Mouse (Mus musculus) heart, postnatal 0 days (tissue): ENCODE data around the gene Baiap2l2. TPM values are rescaled to one million over a fixed set of nuclear protein-coding genes. Genes with fewer than 3 reads are reported as not detected.

Experiments used
- ATAC-seq: fragments of 200-750 bp; cut with Nextera tagmentation; 2 replicates; pipeline ENCODE4 v1.8.0; 2017; ENCODE audit warnings: low read depth, moderate number of reproducible peaks, moderate library complexity; ENCODE audit not compliant: insufficient read depth
- DNase-seq: peaks from one replicate; pipeline ENCODE4 v3.0.0-alpha.2; 2016; ENCODE audit warnings: low spot score
- H3K27ac ChIP-seq: fragments of 300-500 bp; sonication (generic); 2 replicates; pipeline ENCODE4 v1.5.1; 2014; ENCODE audit warnings: low read depth, mild to moderate bottlenecking
- H3K27me3 ChIP-seq: fragments of 300-500 bp; sonication (generic); 2 replicates; pipeline ENCODE4 v1.6.1; 2014; ENCODE audit warnings: low read length, mixed read lengths; ENCODE audit not compliant: control insufficient read depth, insufficient read depth
- H3K36me3 ChIP-seq: fragments of 300-500 bp; sonication (generic); replicated peaks from 2 replicates; pipeline ENCODE4 v1.6.1; 2014; ENCODE audit warnings: low read length, mixed read lengths; ENCODE audit not compliant: control insufficient read depth, insufficient read depth
- H3K4me1 ChIP-seq: fragments of 300-500 bp; sonication (generic); 2 replicates; pipeline ENCODE4 v1.6.1; 2014; ENCODE audit warnings: antibody characterized with exemption; ENCODE audit not compliant: control insufficient read depth, insufficient read depth
- H3K4me2 ChIP-seq: fragments of 300-500 bp; sonication (generic); 2 replicates; pipeline ENCODE4 v1.6.1; 2014; ENCODE audit warnings: low read depth, mild to moderate bottlenecking, low read length, moderate library complexity
- H3K4me3 ChIP-seq: fragments of 300-500 bp; sonication (generic); 2 replicates; pipeline ENCODE4 v1.5.1; 2014; ENCODE audit warnings: low read depth, low read length
- H3K9ac ChIP-seq: fragments of 300-500 bp; sonication (generic); replicated peaks from 2 replicates; pipeline ENCODE4 v1.6.1; 2014; ENCODE audit warnings: low read depth, low read length, mixed read lengths
- H3K9me3 ChIP-seq: fragments of 300-500 bp; sonication (generic); replicated peaks from 2 replicates; pipeline ENCODE4 v1.6.1; 2016; ENCODE audit warnings: low read length; ENCODE audit not compliant: control insufficient read depth
- CTCF ChIP-seq: IDR thresholded peaks from 2 replicates; pipeline ENCODE4 v1.5.1; 2016; ENCODE audit warnings: antibody characterized with exemption, control low read depth, low read depth
- EP300 ChIP-seq: IDR thresholded peaks from 2 replicates; pipeline ENCODE4 v1.6.1; 2016; ENCODE audit warnings: antibody characterized with exemption, low read depth
- WGBS: fragments of 180-500 bp; shearing (Covaris S2); extraction: QIAGEN DNeasy Blood & Tissue Kit; methylation state at CpG from one replicate; pipeline ENCODE4 v1.1.7; 2014; 5-methylcytosine and 5-hydroxymethylcytosine counted together
- polyA plus RNA-seq: library from polyadenylated mRNA; unstranded; fragments of >200 nt; fragmentation: Nextera tagmentation; extraction: Ambion mirVana; gene quantifications from 2 replicates; pipeline ENCODE4 v1.2.1, GENCODE M21; 2015
- total RNA-seq: library from RNA; depleted of rRNA; stranded (reverse); fragments of >200 nt; gene quantifications from 2 replicates; pipeline ENCODE4 v1.2.3, GENCODE M21; 2014; ENCODE audit warnings: low replicate concordance

The Baiap2l2 gene
- total and polyA plus RNA-seq, 2 experiments from 2014 or later = 0.27 to 2.2 TPM

GRCm38 (mm10) chr15:79323791-79324155, 38.4 kb upstream of the Baiap2l2 start:
- Histone ChIP-seq H3K9ac (no peak overlapping the region), H3K27ac (peak overlapping the region; percentile 86), H3K4me2 (no peak overlapping the region), H3K27me3 (no peaks in the 10 kb centered on the region), H3K4me1 (peaks cover 56% of the 10 kb centered on the region), H3K36me3 (no peaks in the 10 kb centered on the region), H3K4me3 (no peak overlapping the region), H3K9me3 (no peaks in the 10 kb centered on the region)
- 46% methylated on average over 4 of the region's 4 CpGs for WGBS
- DNase-seq = no peak
- TF ChIP-seq CTCF (no peak), EP300 (no peak)
- no peak for ATAC-seq

DNA sequence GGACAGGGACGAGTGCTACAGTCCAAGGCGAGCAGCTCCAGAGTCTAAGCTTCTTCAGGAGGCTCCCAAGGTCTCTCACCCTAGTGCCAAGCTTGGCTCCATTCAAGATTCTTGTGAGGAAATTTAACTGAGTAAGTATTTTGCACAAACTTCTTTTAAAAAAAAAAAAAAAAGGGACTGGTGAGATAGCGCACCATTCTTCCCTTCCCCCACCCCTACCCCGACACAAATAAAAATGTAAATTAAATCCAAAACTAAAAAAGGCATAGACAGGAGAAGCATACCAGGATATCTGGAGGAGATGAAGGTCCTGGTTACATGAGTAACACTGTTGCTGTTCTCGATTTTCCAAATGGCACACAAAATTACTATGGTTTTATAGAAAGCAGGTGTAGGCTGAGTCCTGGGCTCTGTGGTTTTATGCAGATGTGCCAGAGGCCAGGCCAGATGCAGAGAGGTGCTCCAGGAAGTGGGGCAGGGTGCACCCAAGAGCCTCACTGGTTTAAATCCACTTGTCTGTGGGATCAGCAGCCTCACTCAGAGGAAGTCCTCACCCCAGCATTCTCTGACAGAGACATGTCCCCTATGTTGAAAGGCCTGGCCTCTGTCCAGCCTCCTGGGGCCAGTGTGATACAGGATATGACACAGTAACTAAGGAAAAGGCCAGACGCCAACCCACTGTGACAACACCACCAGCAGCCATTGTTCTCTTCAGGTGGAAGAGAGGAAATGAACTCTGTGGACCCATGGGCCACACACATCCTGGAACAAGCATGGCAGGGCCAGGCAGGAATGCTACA, 37.9 kb upstream of the Baiap2l2 start:
- H3K9ac ChIP-seq = 0 out of 2 replicates have a peak overlapping the region, but pooled peaks have one; percentile 2
- no peaks in the 10 kb centered on the region for H3K27me3 ChIP-seq
- 53% methylated on average over 6 of the region's 6 CpGs for WGBS
- DNase-seq = peak; percentile 78
- no peaks in the 10 kb centered on the region for H3K9me3 ChIP-seq
- H3K4me2 ChIP-seq = peak overlapping the region; percentile 10; the same call in 1 of the 2 replicates
- TF ChIP-seq EP300 = 0 out of 2 replicates have a peak, but pooled peaks have one; percentile 62
- TF ChIP-seq CTCF = no peak
- ATAC-seq = peak; percentile 34
- peaks cover 56% of the 10 kb centered on the region for H3K4me1 ChIP-seq
- peak overlapping the region; percentile 86 for H3K27ac ChIP-seq
- H3K4me3 ChIP-seq = no peak overlapping the region
- no peaks in the 10 kb centered on the region for H3K36me3 ChIP-seq

DNA sequence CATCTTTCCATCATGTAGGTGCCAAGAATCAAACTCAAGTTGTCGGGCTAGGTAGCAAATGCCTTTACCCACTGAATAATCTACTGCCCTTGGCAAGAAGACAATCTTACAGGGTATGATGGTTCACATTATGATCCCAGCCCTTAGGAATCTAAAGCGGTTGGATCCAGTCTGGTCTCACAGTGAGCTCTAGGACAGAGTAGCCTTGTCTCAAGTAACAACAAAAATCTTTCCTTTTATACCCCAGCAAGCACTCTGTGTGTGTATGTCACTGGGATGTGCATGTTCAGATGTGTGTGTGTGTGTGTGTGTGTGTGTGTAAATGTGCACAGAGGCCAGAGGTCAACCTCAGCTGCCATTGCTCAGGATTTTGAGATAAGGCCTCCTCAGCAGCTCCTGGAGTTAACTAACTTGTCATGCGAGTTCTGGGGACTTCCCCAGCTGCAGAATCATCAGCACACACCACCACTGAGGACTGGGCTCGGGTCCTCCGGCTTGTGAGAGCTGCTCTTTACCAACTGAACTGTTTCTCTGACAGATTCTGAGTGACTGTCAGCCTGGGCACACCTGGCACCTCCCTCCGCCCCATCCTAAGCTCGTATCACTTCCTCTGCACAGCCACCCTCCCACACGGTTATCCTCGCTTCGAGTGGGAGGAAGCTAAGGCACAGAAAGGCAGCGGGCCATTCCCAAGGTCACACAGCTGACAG, 37.1 kb upstream of the Baiap2l2 start:
- H3K4me2 ChIP-seq = no peak overlapping the region; the same call in 1 of the 2 replicates
- no peaks in the 10 kb centered on the region for H3K9me3 ChIP-seq
- ATAC-seq (0 out of 2 replicates have a peak, but pooled peaks have one; percentile 18), DNase-seq (no peak)
- TF ChIP-seq CTCF = no peak
- no peak for TF ChIP-seq EP300
- H3K27me3 ChIP-seq = no peaks in the 10 kb centered on the region
- H3K9ac ChIP-seq = 0 out of 2 replicates have a peak overlapping the region, but pooled peaks have one; percentile 2
- no peak overlapping the region for H3K4me3 ChIP-seq
- no peaks in the 10 kb centered on the region for H3K36me3 ChIP-seq
- peak overlapping the region; percentile 86 for H3K27ac ChIP-seq
- H3K4me1 ChIP-seq = peaks cover 53% of the 10 kb centered on the region
- WGBS = 43% methylated on average over 11 of the region's 11 CpGs

DNA sequence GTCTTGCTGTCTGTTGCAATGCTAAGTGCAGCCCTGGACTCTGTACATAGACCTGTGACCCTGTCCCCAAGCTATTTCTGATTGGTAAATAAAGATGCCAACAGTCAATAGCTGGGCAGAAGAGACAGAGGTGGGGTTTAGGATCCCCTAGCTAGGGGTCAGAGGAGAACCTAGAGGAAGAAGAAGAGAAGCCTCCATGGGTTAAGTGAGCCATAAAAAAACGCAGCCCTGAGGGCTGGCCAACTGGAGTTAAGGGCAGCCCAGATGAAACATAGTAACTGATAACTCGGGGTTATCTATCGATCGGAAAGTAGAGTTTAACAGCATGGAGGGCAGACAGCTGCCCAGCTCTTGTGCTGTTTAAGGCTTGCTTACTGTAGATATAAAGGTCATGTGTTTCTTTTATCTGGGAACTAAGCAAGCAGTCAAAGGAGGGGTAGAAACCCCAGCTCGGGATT, 36.4 kb upstream of the Baiap2l2 start:
- ATAC-seq (no peak), DNase-seq (no peak)
- Histone ChIP-seq H3K27me3 (no peaks in the 10 kb centered on the region), H3K4me2 (no peak overlapping the region), H3K36me3 (no peaks in the 10 kb centered on the region), H3K4me3 (no peak overlapping the region), H3K9ac (no peak overlapping the region), H3K9me3 (no peaks in the 10 kb centered on the region), H3K4me1 (peaks cover 46% of the 10 kb centered on the region), H3K27ac (peak overlapping the region; percentile 86; the same call in 1 of the 2 replicates)
- 32% methylated on average over 5 of the region's 5 CpGs for WGBS
- no peak for TF ChIP-seq EP300
- no peak for TF ChIP-seq CTCF

GRCm38 (mm10) chr15:79313848-79314369, 28.6 kb upstream of the Baiap2l2 start:
- Histone ChIP-seq H3K9ac (no peak overlapping the region), H3K4me3 (no peak overlapping the region), H3K27ac (no peak overlapping the region), H3K4me2 (no peak overlapping the region), H3K4me1 (no peaks in the 10 kb centered on the region), H3K9me3 (no peaks in the 10 kb centered on the region), H3K36me3 (peaks cover 3% of the 10 kb centered on the region; the same call in 1 of the 2 replicates), H3K27me3 (no peaks in the 10 kb centered on the region)
- TF ChIP-seq CTCF (no peak), EP300 (no peak)
- DNase-seq = no peak
- no peak for ATAC-seq
- 56% methylated on average over 8 of the region's 8 CpGs for WGBS
